Mouse (Mus musculus): Measurements from ENCODE around the gene Prom2. TPM values are rescaled to one million over a fixed set of nuclear protein-coding genes. Genes with fewer than 3 reads are reported as not detected.

The Prom2 gene
- total and polyA plus RNA-seq, 3 experiments = not detected

- Histone ChIP-seq H3K27ac (ENCODE audit: control insufficient read depth, low read depth, low read length) (no peak overlapping the region), H3K4me1 (ENCODE audit: control insufficient read depth in 1 of 2, insufficient read depth in 2 of 2, low read length in 2 of 2) (no peaks in the 10 kb centered on the region), H3K79me2 (ENCODE audit: control insufficient read depth, insufficient read depth, low read length, poor library complexity) (no peaks in the 10 kb centered on the region), H3K36me3 (ENCODE audit: control insufficient read depth in 1 of 2, insufficient read depth in 2 of 2, low read length in 2 of 2) (no peaks in the 10 kb centered on the region), H3K27me3 (ENCODE audit: control insufficient read depth in 1 of 2, insufficient read depth in 2 of 2, low read length in 2 of 2) (peaks cover 7 to 13% of the 10 kb centered on the region in 2 experiments), H3K9ac (ENCODE audit: control insufficient read depth, low read depth, low read length, poor library complexity, severe bottlenecking) (no peak overlapping the region), H3K9me3 (replicated peaks; ENCODE audit: insufficient read depth, low read length) (no peaks in the 10 kb centered on the region), H3K4me3 (ENCODE audit: control insufficient read depth in 1 of 2, insufficient read depth in 1 of 2, low read depth in 2 of 2, low read length in 2 of 2) (no peak overlapping the region)
- TF ChIP-seq TCF12 (IDR thresholded peaks at IDR 0.05; ENCODE audit: low read depth, low read length) = no peak
- no peak for TF ChIP-seq BHLHE40 (IDR thresholded peaks at IDR 0.05; ENCODE audit: borderline replicate concordance, low read depth, low read length)
- TF ChIP-seq SMC3 (IDR thresholded peaks at IDR 0.05; ENCODE audit: low read depth, low read length) = no peak
- TF ChIP-seq EP300 (IDR thresholded peaks at IDR 0.05; ENCODE audit: low read depth in 1 of 2, low read length in 2 of 2) = no peak
- DNase-seq (ENCODE audit: low read depth, low spot score) = no peak
These were observed 23.0 kb downstream of the Prom2 start for GRCm38 (mm10) chr2:127518273-127518672.

- Histone ChIP-seq H3K9me3 (replicated peaks; ENCODE audit: insufficient read depth, low read length) (no peaks in the 10 kb centered on the region), H3K4me1 (ENCODE audit: control insufficient read depth in 1 of 2, insufficient read depth in 2 of 2, low read length in 2 of 2) (no peaks in the 10 kb centered on the region), H3K4me3 (ENCODE audit: control insufficient read depth in 1 of 2, insufficient read depth in 1 of 2, low read depth in 2 of 2, low read length in 2 of 2) (no peak overlapping the region), H3K27me3 (ENCODE audit: control insufficient read depth in 1 of 2, insufficient read depth in 2 of 2, low read length in 2 of 2) (peaks cover 7 to 15% of the 10 kb centered on the region in 2 experiments), H3K79me2 (ENCODE audit: control insufficient read depth, insufficient read depth, low read length, poor library complexity) (no peaks in the 10 kb centered on the region), H3K36me3 (ENCODE audit: control insufficient read depth in 1 of 2, insufficient read depth in 2 of 2, low read length in 2 of 2) (no peaks in the 10 kb centered on the region), H3K9ac (ENCODE audit: control insufficient read depth, low read depth, low read length, poor library complexity, severe bottlenecking) (no peak overlapping the region), H3K27ac (ENCODE audit: control insufficient read depth, low read depth, low read length) (no peak overlapping the region)
- TF ChIP-seq TBP (IDR thresholded peaks at IDR 0.05; ENCODE audit: low read depth, low read length) (no peak), GATA1 (IDR thresholded peaks at IDR 0.05; ENCODE audit: low read depth, low read length) (no peak), TCF12 (IDR thresholded peaks at IDR 0.05; ENCODE audit: low read depth, low read length) (no peak), ZMIZ1 (IDR thresholded peaks at IDR 0.05; ENCODE audit: low read depth, low read length) (no peak), POLR2A (IDR thresholded peaks at IDR 0.05; ENCODE audit: control insufficient read depth in 1 of 2, insufficient read depth in 1 of 2, low read depth in 1 of 2, low read length in 2 of 2, poor library complexity in 1 of 2) (no peak), CHD1 (IDR thresholded peaks at IDR 0.05; ENCODE audit: low read depth, low read length) (no peak), ZNF384 (IDR thresholded peaks at IDR 0.05; ENCODE audit: low read depth, low read length) (no peak), SMC3 (IDR thresholded peaks at IDR 0.05; ENCODE audit: low read depth, low read length) (no peak), MYC (IDR thresholded peaks at IDR 0.05; ENCODE audit: low read depth, low read length) (no peak), UBTF (IDR thresholded peaks at IDR 0.05; ENCODE audit: borderline replicate concordance, insufficient read depth, low read depth, low read length) (no peak), HCFC1 (IDR thresholded peaks at IDR 0.05; ENCODE audit: low read depth, low read length) (no peak), MAZ (IDR thresholded peaks at IDR 0.05; ENCODE audit: low read depth, low read length) (no peak), JUND (IDR thresholded peaks at IDR 0.05; ENCODE audit: low read depth, low read length) (no peak), ZC3H11A (IDR thresholded peaks at IDR 0.05; ENCODE audit: low read depth, low read length) (no peak), CHD2 (IDR thresholded peaks at IDR 0.05; ENCODE audit: low read length) (no peak), EP300 (IDR thresholded peaks at IDR 0.05; ENCODE audit: low read depth in 1 of 2, low read length in 2 of 2) (no peak), USF1 (IDR thresholded peaks at IDR 0.05; ENCODE audit: low read depth, low read length) (no peak), TAL1 (IDR thresholded peaks at IDR 0.05; ENCODE audit: low read length) (no peak), RCOR1 (IDR thresholded peaks at IDR 0.05; ENCODE audit: low read depth, low read length) (no peak)
- no peak for DNase-seq (ENCODE audit: low read depth, low spot score)
These were observed 24.2 kb downstream of the Prom2 start for GRCm38 (mm10) chr2:127517081-127517480.

All from MEL (cell line).